Mouse (Mus musculus): ENCODE results near the gene Zfp661. TPM values are rescaled to one million over a fixed set of nuclear protein-coding genes. Genes with fewer than 3 reads are reported as not detected.

Zfp661 gene
- polyA plus RNA-seq, 1 experiment = not detected

DNA sequence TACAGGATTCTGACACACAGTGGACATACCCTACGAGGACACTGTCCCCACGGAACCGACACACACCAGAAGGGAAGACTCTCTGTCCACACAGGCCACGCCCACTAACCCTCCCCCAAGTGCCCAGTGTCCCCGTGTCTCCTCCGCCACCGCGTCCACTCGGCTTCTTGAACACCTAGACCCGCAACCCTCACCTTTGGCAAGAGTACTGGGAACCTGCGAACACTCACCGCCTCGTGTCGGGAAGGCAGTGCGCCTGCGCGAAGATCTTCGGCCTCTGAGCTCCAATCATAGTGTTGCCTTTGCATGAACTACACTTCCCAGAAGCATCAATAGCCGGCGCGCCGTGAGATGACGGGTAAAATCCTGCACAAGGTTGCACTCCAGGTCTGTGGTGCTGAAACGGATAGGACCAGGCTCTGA is 2.4 kb downstream of the Zfp661 start:
- Histone ChIP-seq H3K27ac (ENCODE audit: insufficient read depth, low read depth, low read length) (no peak overlapping the region), H3K4me3 (ENCODE audit: insufficient read depth, low read depth, low read length) (peak overlapping the region; percentile 89), H3K4me1 (ENCODE audit: control insufficient read depth, insufficient read depth, low read length) (peaks cover 3% of the 10 kb centered on the region)
- WGBS = under 1% methylated on average over 24 of the region's 24 CpGs
- TF ChIP-seq POLR2A (IDR thresholded peaks at IDR 0.05; ENCODE audit: insufficient read depth, low read depth, low read length) (peak; percentile 95), CTCF (IDR thresholded peaks at IDR 0.05; ENCODE audit: insufficient read depth, low read depth, low read length) (no peak)

- Histone ChIP-seq H3K27ac (ENCODE audit: insufficient read depth, low read depth, low read length) (no peak overlapping the region), H3K4me3 (ENCODE audit: insufficient read depth, low read depth, low read length) (no peak overlapping the region), H3K4me1 (ENCODE audit: control insufficient read depth, insufficient read depth, low read length) (no peaks in the 10 kb centered on the region)
- TF ChIP-seq CTCF (IDR thresholded peaks at IDR 0.05; ENCODE audit: insufficient read depth, low read depth, low read length) (no peak), POLR2A (IDR thresholded peaks at IDR 0.05; ENCODE audit: insufficient read depth, low read depth, low read length) (no peak)
- WGBS = 30% methylated on average over 1 of the region's 1 CpGs
Measured at GRCm38 (mm10) chr2:127573322-127573721, 13.6 kb downstream of the Zfp661 start.

GRCm38 (mm10) chr2:127559070-127559966 is 27.6 kb downstream of the Zfp661 start:
- Histone ChIP-seq H3K4me3 (ENCODE audit: insufficient read depth, low read depth, low read length) (no peak overlapping the region), H3K4me1 (ENCODE audit: control insufficient read depth, insufficient read depth, low read length) (no peaks in the 10 kb centered on the region; the same call in 1 of the 2 replicates), H3K27ac (ENCODE audit: insufficient read depth, low read depth, low read length) (no peak overlapping the region)
- peak; percentile 66 for TF ChIP-seq CTCF (IDR thresholded peaks at IDR 0.05; ENCODE audit: insufficient read depth, low read depth, low read length)
- TF ChIP-seq POLR2A (IDR thresholded peaks at IDR 0.05; ENCODE audit: insufficient read depth, low read depth, low read length) = no peak
- WGBS = 4% methylated on average over 18 of the region's 18 CpGs

DNA sequence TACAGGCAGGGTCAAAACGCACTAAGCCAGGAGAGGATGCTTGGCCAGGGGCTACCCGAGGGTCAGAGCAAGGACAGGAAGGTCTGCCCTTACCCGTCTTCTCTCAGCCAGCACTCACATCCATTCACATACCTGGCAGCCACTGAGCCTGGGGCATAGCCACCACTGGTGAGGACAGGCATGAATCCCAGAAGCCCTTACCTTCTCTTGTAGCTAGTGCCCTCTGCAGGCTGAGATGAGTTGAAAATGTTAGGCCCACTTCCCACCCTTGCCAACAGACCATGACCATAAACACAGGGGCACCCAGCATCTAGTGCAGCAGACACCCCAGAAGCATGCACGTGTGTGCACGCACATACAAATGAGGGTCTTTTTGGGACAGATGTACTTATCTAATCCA is 35.8 kb downstream of the Zfp661 start:
- TF ChIP-seq CTCF (IDR thresholded peaks at IDR 0.05; ENCODE audit: insufficient read depth, low read depth, low read length) = no peak
- TF ChIP-seq POLR2A (IDR thresholded peaks at IDR 0.05; ENCODE audit: insufficient read depth, low read depth, low read length) = no peak
- 54% methylated on average over 5 of the region's 5 CpGs for WGBS
- H3K4me3 ChIP-seq (ENCODE audit: insufficient read depth, low read depth, low read length) = no peak overlapping the region
- H3K4me1 ChIP-seq (ENCODE audit: control insufficient read depth, insufficient read depth, low read length) = no peaks in the 10 kb centered on the region
- H3K27ac ChIP-seq (ENCODE audit: insufficient read depth, low read depth, low read length) = no peak overlapping the region

DNA sequence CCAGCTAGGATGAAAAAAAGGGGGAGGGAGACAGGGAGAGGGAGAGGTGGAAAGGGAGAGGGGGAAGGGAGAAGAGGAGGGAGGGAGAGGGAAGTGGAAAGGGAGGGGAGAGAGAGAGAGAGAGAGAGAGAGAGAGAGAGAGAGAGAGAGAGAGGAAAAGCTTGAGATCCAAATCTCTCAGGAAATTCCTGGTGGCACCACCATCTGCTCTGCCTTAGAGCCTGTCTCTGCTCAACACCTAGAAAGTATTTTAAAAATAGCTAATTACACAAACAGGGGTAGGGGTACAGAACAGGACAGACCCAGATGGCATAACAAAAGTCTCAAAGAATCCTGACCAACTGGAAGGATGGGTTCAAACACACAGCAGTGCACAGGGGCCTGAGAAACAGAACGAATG is 36.4 kb downstream of the Zfp661 start:
- TF ChIP-seq POLR2A (IDR thresholded peaks at IDR 0.05; ENCODE audit: insufficient read depth, low read depth, low read length) (no peak), CTCF (IDR thresholded peaks at IDR 0.05; ENCODE audit: insufficient read depth, low read depth, low read length) (no peak)
- 81% methylated on average over 1 of the region's 1 CpGs for WGBS
- Histone ChIP-seq H3K4me1 (ENCODE audit: control insufficient read depth, insufficient read depth, low read length) (no peaks in the 10 kb centered on the region), H3K4me3 (ENCODE audit: insufficient read depth, low read depth, low read length) (no peak overlapping the region), H3K27ac (ENCODE audit: insufficient read depth, low read depth, low read length) (no peak overlapping the region)

DNA sequence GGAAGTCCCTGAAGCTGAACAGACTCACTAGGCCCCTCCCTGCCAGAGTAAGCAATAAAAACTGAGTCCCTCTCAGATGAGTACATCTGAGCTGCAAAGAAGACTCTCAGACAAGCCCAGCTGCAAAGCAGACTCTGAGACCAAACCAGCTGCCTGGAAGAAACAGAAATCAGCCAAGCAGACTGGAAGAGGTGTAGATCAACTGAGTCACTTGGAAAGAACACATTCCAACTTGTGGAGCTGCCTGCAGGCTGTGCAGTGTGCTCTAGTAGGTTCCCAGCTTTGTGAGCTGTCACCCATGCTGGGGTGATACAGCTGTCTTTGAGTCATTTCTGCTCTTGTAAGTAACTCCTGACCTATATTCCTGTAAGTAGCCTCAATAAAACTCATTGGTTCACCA is 37.2 kb downstream of the Zfp661 start:
- no peak overlapping the region for H3K27ac ChIP-seq (ENCODE audit: insufficient read depth, low read depth, low read length)
- no peaks in the 10 kb centered on the region for H3K4me1 ChIP-seq (ENCODE audit: control insufficient read depth, insufficient read depth, low read length)
- no peak overlapping the region for H3K4me3 ChIP-seq (ENCODE audit: insufficient read depth, low read depth, low read length)
- TF ChIP-seq CTCF (IDR thresholded peaks at IDR 0.05; ENCODE audit: insufficient read depth, low read depth, low read length) = no peak
- no peak for TF ChIP-seq POLR2A (IDR thresholded peaks at IDR 0.05; ENCODE audit: insufficient read depth, low read depth, low read length)

DNA sequence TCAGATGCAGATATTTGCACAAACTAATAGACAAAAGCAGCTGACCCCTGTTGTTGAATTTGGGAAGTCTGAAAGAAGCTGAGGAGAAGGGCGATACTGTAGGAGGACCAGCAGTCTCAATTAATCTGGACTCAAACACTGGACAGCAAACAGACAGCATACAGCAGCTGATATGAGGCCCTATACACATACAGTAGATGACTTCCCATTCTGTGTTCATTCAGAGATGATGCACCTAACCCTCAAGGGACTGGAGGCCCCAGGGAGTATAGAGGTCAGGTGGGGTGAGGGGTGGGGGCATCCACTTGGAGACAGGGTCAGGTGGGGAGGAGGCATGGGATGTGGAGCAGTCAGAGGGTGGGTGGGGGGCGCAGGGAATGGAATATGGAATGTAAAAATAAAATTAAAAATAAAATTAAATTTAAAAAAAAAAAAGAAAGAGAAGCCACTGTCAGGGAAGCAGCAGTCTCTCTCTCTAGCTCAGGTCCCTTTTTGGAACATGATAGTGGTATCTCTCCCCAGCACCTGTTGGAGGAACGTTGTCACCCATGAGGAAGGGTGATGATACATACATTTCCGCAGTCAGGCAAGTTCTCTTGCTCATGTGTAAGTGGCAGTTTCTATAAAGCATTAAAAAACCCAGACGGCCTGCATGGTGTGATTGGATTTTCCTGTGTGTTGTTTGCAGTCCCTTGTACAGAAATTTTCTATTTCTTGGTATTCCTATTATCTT is 38.4 kb downstream of the Zfp661 start:
- Histone ChIP-seq H3K4me3 (ENCODE audit: insufficient read depth, low read depth, low read length) (no peak overlapping the region), H3K4me1 (ENCODE audit: control insufficient read depth, insufficient read depth, low read length) (no peaks in the 10 kb centered on the region), H3K27ac (ENCODE audit: insufficient read depth, low read depth, low read length) (no peak overlapping the region)
- no peak for TF ChIP-seq POLR2A (IDR thresholded peaks at IDR 0.05; ENCODE audit: insufficient read depth, low read depth, low read length)
- TF ChIP-seq CTCF (IDR thresholded peaks at IDR 0.05; ENCODE audit: insufficient read depth, low read depth, low read length) = no peak
- WGBS = 85% methylated on average over 5 of the region's 5 CpGs

GRCm38 (mm10) chr2:127541697-127542096 is 45.2 kb downstream of the Zfp661 start:
- no peak overlapping the region for H3K27ac ChIP-seq (ENCODE audit: insufficient read depth, low read depth, low read length)
- TF ChIP-seq POLR2A (IDR thresholded peaks at IDR 0.05; ENCODE audit: insufficient read depth, low read depth, low read length) (no peak), CTCF (IDR thresholded peaks at IDR 0.05; ENCODE audit: insufficient read depth, low read depth, low read length) (no peak)
- peaks cover 25% of the 10 kb centered on the region for H3K4me1 ChIP-seq (ENCODE audit: control insufficient read depth, insufficient read depth, low read length)
- H3K4me3 ChIP-seq (ENCODE audit: insufficient read depth, low read depth, low read length) = no peak overlapping the region
- 92% methylated on average over 2 of the region's 2 CpGs for WGBS

DNA sequence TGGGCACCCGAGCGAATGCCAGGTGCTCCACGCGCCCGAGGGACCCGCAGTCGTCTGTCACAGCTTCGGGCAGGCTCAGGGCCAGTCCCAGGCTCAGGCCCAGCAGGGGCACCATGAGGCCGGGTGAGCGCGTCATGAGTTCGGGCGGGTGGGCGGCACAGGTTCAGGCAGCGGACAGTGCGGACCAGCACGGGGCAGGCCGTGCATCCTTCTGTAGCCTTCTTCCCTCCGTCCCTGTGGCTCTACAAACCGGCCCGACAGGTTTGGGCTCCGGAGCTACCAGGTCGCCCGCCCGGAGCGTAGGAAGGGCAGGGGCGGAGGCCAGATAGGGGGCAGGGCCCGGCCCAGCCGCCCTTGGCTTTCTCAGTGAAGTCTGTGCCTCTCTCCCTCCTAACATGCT is 45.7 kb downstream of the Zfp661 start, which contains the start of gene Prom2:
Gene Prom2, minus strand, starts transcription at position 283 of the 400 bp plus-strand sequence.
- Histone ChIP-seq H3K27ac (ENCODE audit: insufficient read depth, low read depth, low read length) (no peak within 1 kb of the TSS), H3K4me1 (ENCODE audit: control insufficient read depth, insufficient read depth, low read length) (peaks cover 30% of the 10 kb centered on the region), H3K4me3 (ENCODE audit: insufficient read depth, low read depth, low read length) (no peak within 1 kb of the TSS)
- TF ChIP-seq POLR2A (IDR thresholded peaks at IDR 0.05; ENCODE audit: insufficient read depth, low read depth, low read length) = no peak
- TF ChIP-seq CTCF (IDR thresholded peaks at IDR 0.05; ENCODE audit: insufficient read depth, low read depth, low read length) = no peak
- WGBS = 46% methylated on average over 29 of the region's 29 CpGs
